Mouse (Mus musculus): ENCODE results near the gene Polr3gl.

DNA sequence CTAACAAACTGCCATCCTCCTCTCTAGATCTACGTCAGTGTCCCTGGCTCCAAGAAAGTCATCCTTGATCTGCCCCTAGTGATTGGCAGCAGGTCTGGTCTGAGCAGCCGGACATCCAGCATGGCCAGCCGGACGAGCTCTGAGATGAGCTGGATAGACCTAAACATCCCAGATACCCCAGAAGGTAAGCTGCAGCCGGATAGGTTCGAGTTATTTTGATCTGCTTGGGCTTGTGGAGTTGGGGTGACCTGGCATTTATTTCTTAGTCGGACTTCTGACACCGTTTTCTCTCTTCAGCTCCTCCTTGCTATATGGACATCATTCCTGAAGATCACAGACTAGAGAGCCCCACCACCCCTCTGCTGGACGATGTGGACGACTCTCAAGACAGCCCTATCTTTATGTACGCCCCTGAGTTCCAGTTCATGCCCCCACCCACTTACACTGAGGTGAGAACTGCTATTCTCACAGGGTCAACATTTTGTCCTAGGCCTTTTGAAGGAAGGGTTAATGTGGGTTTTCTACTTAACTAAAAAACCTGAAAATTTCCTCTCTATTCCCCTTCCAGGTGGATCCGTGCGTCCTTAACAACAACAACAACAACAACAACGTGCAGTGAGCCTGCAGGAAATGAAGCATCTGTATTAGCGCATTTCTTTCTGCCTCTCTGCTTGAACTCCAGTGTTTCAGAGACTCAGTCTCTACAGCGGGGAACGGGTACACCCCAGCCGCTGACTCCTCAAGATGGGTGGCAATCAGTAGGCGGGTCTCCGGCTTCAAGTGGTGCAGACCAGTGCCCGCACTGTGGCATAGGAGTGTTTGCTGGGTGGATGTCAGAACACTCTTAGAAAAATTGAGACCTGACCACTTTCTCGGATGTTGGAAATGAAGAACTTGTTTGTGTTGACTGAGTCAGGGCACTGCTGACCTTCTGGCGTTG is 33.8 kb downstream of the Polr3gl start:
- TF ChIP-seq TAL1 (IDR thresholded peaks at IDR 0.05; ENCODE audit: low read length): no peak
- TF ChIP-seq GATA1 (IDR thresholded peaks at IDR 0.05; ENCODE audit: low read length): no peak
